8 mouse cellular contexts compared by ENCODE assay signal in the genomic region with DNA sequence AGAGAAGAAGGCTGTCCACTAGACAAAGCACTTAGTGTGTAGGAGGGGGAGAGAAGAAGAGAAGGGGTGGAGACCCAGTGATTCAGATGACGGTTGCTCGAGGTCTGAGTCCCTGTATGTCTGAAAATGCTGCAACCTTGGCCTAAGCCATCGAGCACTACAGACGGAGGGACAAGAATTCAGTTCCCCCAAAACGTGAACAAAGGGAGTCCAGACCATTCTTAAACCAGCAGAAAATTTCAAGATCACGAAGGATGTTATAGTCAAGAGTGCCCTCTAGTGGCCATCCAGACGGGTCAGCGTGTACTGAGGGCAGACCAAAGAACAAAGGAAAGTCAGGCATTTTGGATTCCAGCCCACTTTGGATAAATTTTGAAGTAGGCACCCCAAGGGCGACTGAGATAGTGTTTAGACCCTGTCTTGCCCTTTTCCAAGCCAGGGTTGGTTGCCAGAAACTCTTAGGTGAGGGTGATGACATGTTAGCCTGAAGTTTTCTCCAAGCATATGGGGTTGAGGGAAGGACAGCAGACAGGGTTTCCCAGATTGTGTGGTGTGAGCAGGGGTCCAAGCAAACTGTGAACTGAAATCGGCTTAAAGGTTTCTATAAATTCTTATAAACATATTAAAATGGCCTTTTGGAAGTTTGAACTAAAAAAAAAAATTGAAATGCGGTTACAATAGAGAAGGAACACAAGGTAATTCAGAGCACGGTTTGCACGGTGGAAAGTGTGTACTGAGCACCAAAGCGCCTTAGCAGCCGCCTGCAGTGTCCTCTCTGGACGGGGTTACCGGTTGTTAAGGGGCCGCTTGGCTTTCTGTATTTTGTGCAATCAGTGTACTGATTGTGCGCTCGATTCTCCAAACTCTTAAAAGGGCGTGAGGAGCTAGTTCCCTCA. TPM values are rescaled to one million over a fixed set of nuclear protein-coding genes. Genes with fewer than 3 reads are reported as not detected.
DNase-seq lines count a peak whose midpoint lies in the region; ATAC-seq lines count a peak whose summit lies in the region.

No protein-coding gene starts in this region.

- peak; percentile 96 for DNase-seq in 416B (ENCODE audit: low read depth)
- peak; percentile 82 for DNase-seq in adrenal gland, adult 2 months
- DNase-seq in embryo, embryonic 11.5 days (ENCODE audit: low read depth, low spot score) = peak; percentile 92
- DNase-seq in gastrocnemius, postnatal 4 days (ENCODE audit: low spot score in 2 of 2) = peak; percentile 59 to 77
- DNase-seq in spleen, postnatal 4 days (ENCODE audit: low spot score in 2 of 2) = peak; percentile 80 to 88

- H3K27ac ChIP-seq in intestine, embryonic 15.5 days = peak overlapping the region; percentile 96
- peak overlapping the region; percentile 99 for H3K27ac ChIP-seq in limb, embryonic 12.5 days
- H3K27ac ChIP-seq in midbrain, embryonic 13.5 days = peak overlapping the region; percentile 98

- peak overlapping the region; percentile 60 for H3K9ac ChIP-seq in intestine, embryonic 15.5 days
- H3K9ac ChIP-seq in limb, embryonic 12.5 days (replicated peaks) = peak overlapping the region; percentile 70
- peak overlapping the region; percentile 73 for H3K9ac ChIP-seq in midbrain, embryonic 13.5 days (replicated peaks)

- H3K4me2 ChIP-seq in intestine, embryonic 15.5 days (replicated peaks) = peak overlapping the region; percentile 57
- H3K4me2 ChIP-seq in limb, embryonic 12.5 days = peak overlapping the region; percentile 64
- H3K4me2 ChIP-seq in midbrain, embryonic 13.5 days (replicated peaks) = peak overlapping the region; percentile 57

- no peaks in the 10 kb centered on the region for H3K36me3 ChIP-seq in intestine, embryonic 15.5 days
- no peaks in the 10 kb centered on the region for H3K36me3 ChIP-seq in limb, embryonic 12.5 days
- no peaks in the 10 kb centered on the region for H3K36me3 ChIP-seq in midbrain, embryonic 13.5 days

- peak; percentile 84 for ATAC-seq in intestine, embryonic 15.5 days
- peak; percentile 82 for ATAC-seq in limb, embryonic 12.5 days (ENCODE audit: insufficient number of reproducible peaks, insufficient read depth, low FRiP score, low TSS enrichment, low read depth)
- peak; percentile 82 for ATAC-seq in midbrain, embryonic 13.5 days

- H3K9me3 ChIP-seq in intestine, embryonic 15.5 days = no peaks in the 10 kb centered on the region
- no peaks in the 10 kb centered on the region for H3K9me3 ChIP-seq in limb, embryonic 12.5 days
- H3K9me3 ChIP-seq in midbrain, embryonic 13.5 days = no peaks in the 10 kb centered on the region

- WGBS in intestine, embryonic 15.5 days = under 1% methylated on average over 21 of the region's 21 CpGs
- under 1% methylated on average over 21 of the region's 21 CpGs for WGBS in limb, embryonic 12.5 days
- WGBS in midbrain, embryonic 13.5 days = under 1% methylated on average over 21 of the region's 21 CpGs

- no peaks in the 10 kb centered on the region; the same call in 1 of the 2 replicates for H3K4me1 ChIP-seq in intestine, embryonic 15.5 days (replicated peaks)
- H3K4me1 ChIP-seq in limb, embryonic 12.5 days (replicated peaks) = peaks cover 10% of the 10 kb centered on the region
- H3K4me1 ChIP-seq in midbrain, embryonic 13.5 days (replicated peaks) = peaks cover 19% of the 10 kb centered on the region

- H3K4me3 ChIP-seq in intestine, embryonic 15.5 days (replicated peaks) = peak overlapping the region; percentile 45
- peak overlapping the region; percentile 52 for H3K4me3 ChIP-seq in limb, embryonic 12.5 days (replicated peaks)
- H3K4me3 ChIP-seq in midbrain, embryonic 13.5 days (replicated peaks) = peak overlapping the region; percentile 53

- no peaks in the 10 kb centered on the region for H3K27me3 ChIP-seq in intestine, embryonic 15.5 days (replicated peaks)
- H3K27me3 ChIP-seq in limb, embryonic 12.5 days = no peaks in the 10 kb centered on the region
- no peaks in the 10 kb centered on the region for H3K27me3 ChIP-seq in midbrain, embryonic 13.5 days

RNA-seq across cellular contexts. Expression of a gene that starts 0.6 kb away (rescaled TPM):
- 10 to 100 TPM in 1 of 2 experiments, 1 to 10 TPM in 1; 7.5 to 11.4 TPM for total RNA-seq in adrenal gland, adult 2 months (2021)
- 0.52 TPM in 2 replicates for polyA plus RNA-seq in adrenal gland, adult 2 months (2012; rRNA removed)
- 10 to 100 TPM; 70.8 to 87.9 TPM for total RNA-seq in gastrocnemius, postnatal 4 days (2021)
- polyA plus RNA-seq in intestine, embryonic 15.5 days (2015; fragmentation: Nextera tagmentation; extraction: Ambion mirVana) = 1.2 and 1.6 TPM in 2 replicates
- polyA plus RNA-seq in limb, embryonic 12.5 days (2016; fragmentation: Nextera tagmentation; extraction: Ambion mirVana) = 0.88 and 0.99 TPM in 2 replicates
- polyA plus RNA-seq in midbrain, embryonic 13.5 days (2015; fragmentation: Nextera tagmentation; extraction: Ambion mirVana) = 0.82 and 1.0 TPM in 2 replicates

RNA-seq across cellular contexts. Expression of a gene that starts 12.4 kb away (rescaled TPM):
- total RNA-seq in adrenal gland, adult 2 months (2021) = 1 to 10 TPM; 6.5 to 7.0 TPM
- 0.28 and 0.56 TPM in 2 replicates for polyA plus RNA-seq in adrenal gland, adult 2 months (2012; rRNA removed)
- 100 to 1,000 TPM; 101 to 150 TPM for total RNA-seq in gastrocnemius, postnatal 4 days (2021)
- 1.7 and 4.3 TPM in 2 replicates for polyA plus RNA-seq in intestine, embryonic 15.5 days (2015; fragmentation: Nextera tagmentation; extraction: Ambion mirVana)
- 8.4 and 8.9 TPM in 2 replicates for polyA plus RNA-seq in limb, embryonic 12.5 days (2016; fragmentation: Nextera tagmentation; extraction: Ambion mirVana)
- 3.7 and 4.2 TPM in 2 replicates for polyA plus RNA-seq in midbrain, embryonic 13.5 days (2015; fragmentation: Nextera tagmentation; extraction: Ambion mirVana)

RNA-seq across cellular contexts. Expression of a gene that starts 16.0 kb away (rescaled TPM):
- 100 to 1,000 TPM in 1 of 2 experiments, 10 to 100 TPM in 1; 76.0 to 101 TPM for total RNA-seq in adrenal gland, adult 2 months (2021)
- polyA plus RNA-seq in adrenal gland, adult 2 months (2012; rRNA removed) = 10.2 and 12.5 TPM in 2 replicates
- total RNA-seq in gastrocnemius, postnatal 4 days (2021) = 1,000 to 10,000 TPM in 1 of 2 experiments, 100 to 1,000 TPM in 1; 854 to 1,164 TPM
- 1.7 and 2.8 TPM in 2 replicates for polyA plus RNA-seq in intestine, embryonic 15.5 days (2015; fragmentation: Nextera tagmentation; extraction: Ambion mirVana)
- polyA plus RNA-seq in limb, embryonic 12.5 days (2016; fragmentation: Nextera tagmentation; extraction: Ambion mirVana) = 5.4 and 11.3 TPM in 2 replicates
- 1.1 and 3.0 TPM in 2 replicates for polyA plus RNA-seq in midbrain, embryonic 13.5 days (2015; fragmentation: Nextera tagmentation; extraction: Ambion mirVana)

RNA-seq across cellular contexts. Expression of a gene that starts 16.8 kb away (rescaled TPM):
- 10 to 100 TPM; 16.3 to 42.1 TPM for total RNA-seq in adrenal gland, adult 2 months (2021)
- polyA plus RNA-seq in adrenal gland, adult 2 months (2012; rRNA removed) = 5.5 and 8.7 TPM in 2 replicates
- total RNA-seq in gastrocnemius, postnatal 4 days (2021) = 100 to 1,000 TPM; 508 to 651 TPM
- polyA plus RNA-seq in intestine, embryonic 15.5 days (2015; fragmentation: Nextera tagmentation; extraction: Ambion mirVana) = 5.4 and 13.1 TPM in 2 replicates
- 16.0 and 36.8 TPM in 2 replicates for polyA plus RNA-seq in limb, embryonic 12.5 days (2016; fragmentation: Nextera tagmentation; extraction: Ambion mirVana)
- 10.8 and 11.5 TPM in 2 replicates for polyA plus RNA-seq in midbrain, embryonic 13.5 days (2015; fragmentation: Nextera tagmentation; extraction: Ambion mirVana)

RNA-seq across cellular contexts. Expression of a gene that starts 18.0 kb away (rescaled TPM):
- total RNA-seq in adrenal gland, adult 2 months (2021) = 10 to 100 TPM; 28.5 to 38.1 TPM
- polyA plus RNA-seq in adrenal gland, adult 2 months (2012; rRNA removed) = 5.7 and 9.3 TPM in 2 replicates
- total RNA-seq in gastrocnemius, postnatal 4 days (2021) = 100 to 1,000 TPM; 297 to 368 TPM
- 14.7 and 32.5 TPM in 2 replicates for polyA plus RNA-seq in intestine, embryonic 15.5 days (2015; fragmentation: Nextera tagmentation; extraction: Ambion mirVana)
- 55.1 and 62.4 TPM in 2 replicates for polyA plus RNA-seq in limb, embryonic 12.5 days (2016; fragmentation: Nextera tagmentation; extraction: Ambion mirVana)
- polyA plus RNA-seq in midbrain, embryonic 13.5 days (2015; fragmentation: Nextera tagmentation; extraction: Ambion mirVana) = 12.9 and 37.4 TPM in 2 replicates

Comparison
In these comparisons a context has a peak if more than half of its experiments do, and no peak if none do; other contexts are left out.
1. Peak in every context shown above with its lines: DNase-seq, ATAC-seq, H3K4me3 ChIP-seq and H3K27ac ChIP-seq.